Mouse (Mus musculus) cerebellum, postnatal 4 days (tissue): ENCODE data around the gene Atp13a1.

Source experiments
- DNase-seq, 2 experiments: peaks; one replicate each; pipeline ENCODE4 v3.0.0; 2022; ENCODE audit warnings: low spot score in 2 of 2, mixed read lengths in 1 of 2

The Atp13a1 gene

DNA sequence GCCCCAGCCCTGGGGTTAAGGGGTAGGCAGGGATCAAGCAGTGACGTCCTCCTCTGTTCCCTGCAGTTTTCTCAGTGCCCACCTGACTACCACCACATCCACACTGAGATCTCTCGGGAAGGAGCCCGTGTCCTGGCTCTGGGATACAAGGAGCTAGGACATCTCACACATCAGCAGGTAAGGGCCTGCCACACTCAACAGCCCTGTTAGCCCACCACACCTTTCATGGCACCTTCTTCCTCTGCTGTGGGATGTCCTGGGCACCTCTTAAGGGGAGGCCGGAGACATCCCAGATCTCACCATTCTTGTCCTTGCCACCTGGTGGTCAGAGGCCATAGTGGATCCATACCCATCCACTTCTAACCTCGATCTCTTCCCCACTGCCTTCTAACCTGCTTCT is 9.0 kb downstream of the Atp13a1 start:
- no peak for DNase-seq

- peak in 1 of 2 experiments; percentile 9 for DNase-seq
These were observed 10.8 kb downstream of the Atp13a1 start for GRCm38 (mm10) chr8:69801796-69802195.

- peak in 1 of 2 experiments; percentile 6 for DNase-seq
These were observed 11.3 kb downstream of the Atp13a1 start for GRCm38 (mm10) chr8:69802216-69802615.

DNA sequence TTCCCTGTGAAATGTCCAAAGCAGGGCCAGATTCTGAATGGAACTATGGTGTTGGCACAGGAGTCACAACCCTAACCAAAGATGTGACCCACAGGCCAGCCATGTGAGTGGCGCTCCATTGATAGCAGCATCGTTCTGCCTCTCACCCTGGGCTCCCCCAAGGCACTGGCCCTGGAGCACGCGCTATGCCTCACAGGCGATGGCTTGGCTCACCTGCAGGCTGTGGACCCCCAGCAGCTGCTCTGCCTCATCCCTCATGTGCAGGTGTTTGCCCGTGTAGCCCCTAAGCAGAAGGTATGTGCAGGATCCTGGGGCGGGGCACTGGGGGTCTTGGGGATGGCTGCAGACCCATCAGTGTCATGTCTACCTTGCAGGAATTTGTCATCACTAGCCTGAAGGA is 12.4 kb downstream of the Atp13a1 start:
- DNase-seq: peak in 1 of 2 experiments; percentile 15

- peak in 1 of 2 experiments; percentile 2 for DNase-seq
These were observed 13.6 kb downstream of the Atp13a1 start for GRCm38 (mm10) chr8:69804537-69804936.

- peak in 1 of 2 experiments; percentile 16 for DNase-seq
These were observed 14.1 kb downstream of the Atp13a1 start for GRCm38 (mm10) chr8:69805086-69805485.

GRCm38 (mm10) chr8:69805491-69805890 is 14.5 kb downstream of the Atp13a1 start:
- DNase-seq: peak in 1 of 2 experiments; percentile 19

- DNase-seq: peak in 1 of 2 experiments; percentile 17
These were observed 16.3 kb downstream of the Atp13a1 start for GRCm38 (mm10) chr8:69807236-69807635.

DNA sequence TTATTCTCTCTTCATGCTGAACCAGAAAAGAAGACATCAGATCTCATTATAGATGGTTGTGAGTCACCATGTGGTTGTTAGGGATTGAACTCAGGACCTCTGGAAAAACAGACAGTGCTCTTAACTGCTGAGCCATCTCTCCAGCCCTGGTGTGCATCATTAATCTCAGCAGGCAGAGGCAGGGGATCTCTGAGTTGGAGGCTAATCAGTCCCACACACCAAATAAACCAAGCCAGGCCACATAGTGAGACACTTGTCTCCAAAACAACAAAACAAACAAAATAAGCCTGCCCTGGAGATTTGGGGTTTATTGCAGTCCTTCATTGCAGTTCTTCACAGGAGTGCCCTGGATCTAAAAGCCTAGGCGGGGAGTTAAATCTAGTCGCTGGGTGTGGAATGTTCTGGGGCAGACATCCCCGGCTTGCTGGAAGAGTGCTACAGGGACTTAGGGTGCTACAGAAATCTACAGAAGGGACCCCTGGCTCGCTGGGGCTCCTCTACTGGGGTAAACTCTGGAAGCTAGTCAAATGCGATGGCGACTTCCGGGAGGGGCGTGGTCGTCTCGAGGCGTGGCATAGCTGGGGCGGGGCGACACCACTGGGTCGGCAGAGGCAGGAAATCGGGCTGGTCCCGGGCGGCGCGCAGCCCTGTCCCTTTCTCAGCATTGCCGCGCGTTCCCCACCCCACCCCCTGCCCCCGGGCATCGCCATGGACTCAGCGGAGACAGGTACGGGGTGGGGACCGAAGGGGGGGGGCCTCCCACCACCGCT is 17.3 kb downstream of the Atp13a1 start, which contains the start of gene Gmip:
TSS of gene Gmip (plus strand) at position 586 of the 770 bp plus-strand sequence.
- DNase-seq: peak; percentile 30 to 54

- DNase-seq: peak in 1 of 2 experiments; percentile 32
These were observed 18.0 kb downstream of the Atp13a1 start for GRCm38 (mm10) chr8:69808864-69809403.

GRCm38 (mm10) chr8:69809820-69810219 is 18.9 kb downstream of the Atp13a1 start:
- DNase-seq: no peak

- no peak for DNase-seq
These were observed 23.9 kb downstream of the Atp13a1 start for GRCm38 (mm10) chr8:69814881-69815280.

GRCm38 (mm10) chr8:69815396-69815795 is 24.4 kb downstream of the Atp13a1 start:
- DNase-seq: no peak

- DNase-seq: no peak
These were observed 29.5 kb downstream of the Atp13a1 start for GRCm38 (mm10) chr8:69820466-69820865.

- DNase-seq: peak in 1 of 2 experiments; percentile 44
These were observed 31.0 kb downstream of the Atp13a1 start for GRCm38 (mm10) chr8:69821971-69822385.

DNA sequence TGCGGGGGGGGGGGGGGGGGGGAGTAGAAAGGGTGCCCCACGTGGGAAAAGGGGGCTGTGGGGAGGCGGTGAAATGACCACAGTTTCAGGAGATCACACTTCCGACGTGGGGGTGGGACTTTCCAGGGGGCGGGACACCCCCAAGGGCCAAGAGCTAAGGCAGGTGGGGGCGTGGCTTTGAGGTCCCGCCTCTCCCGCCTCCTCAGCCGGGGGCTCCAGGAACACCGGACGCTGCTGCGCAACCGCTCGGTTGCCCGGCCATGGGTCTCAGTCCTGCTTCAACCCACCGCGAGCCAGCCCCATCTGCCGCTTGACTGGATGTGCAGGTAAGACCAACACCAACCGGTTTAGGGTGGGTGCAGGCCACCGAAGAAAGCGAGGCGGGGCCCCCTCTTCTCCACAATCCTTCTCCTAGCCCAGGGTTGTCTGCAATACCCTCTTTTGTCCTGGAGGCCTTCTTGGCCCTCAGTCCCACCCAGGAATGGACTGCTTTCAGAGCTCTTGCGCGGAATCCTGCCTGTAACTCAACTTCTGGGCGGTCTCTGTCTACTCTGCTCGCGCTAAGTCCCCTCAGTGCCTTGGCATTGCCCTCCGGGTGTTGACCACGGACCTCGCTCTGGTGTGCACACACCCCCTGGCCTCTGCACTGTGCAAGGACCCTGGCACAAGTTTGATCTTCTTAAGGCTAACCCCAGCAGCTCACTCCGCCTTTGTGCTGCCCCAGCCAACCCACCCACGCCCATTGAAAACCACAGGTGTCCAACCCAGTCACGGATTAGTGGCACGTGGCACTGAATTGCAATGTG is 31.6 kb downstream of the Atp13a1 start, which contains the start of gene Lpar2:
TSS of gene Lpar2 (plus strand) at position 44 of the 806 bp plus-strand sequence.
- peak in 1 of 2 experiments; percentile 50 for DNase-seq

DNA sequence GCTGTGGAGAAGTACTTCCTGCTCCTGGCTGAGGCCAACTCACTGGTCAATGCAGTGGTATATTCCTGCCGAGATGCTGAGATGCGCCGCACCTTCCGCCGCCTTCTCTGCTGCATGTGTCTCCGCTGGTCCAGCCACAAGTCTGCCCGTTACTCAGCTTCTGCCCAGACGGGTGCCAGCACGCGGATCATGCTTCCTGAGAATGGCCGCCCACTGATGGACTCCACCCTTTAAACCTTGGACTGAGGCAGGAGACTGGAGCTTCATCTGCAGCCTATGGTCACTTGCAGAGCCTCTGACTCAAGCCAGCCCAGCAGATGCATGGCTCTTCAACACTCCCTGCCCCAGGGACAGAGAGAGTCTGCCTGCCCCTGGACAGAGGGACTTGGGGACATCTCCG is 35.4 kb downstream of the Atp13a1 start:
- DNase-seq: no peak

- peak; percentile 70 to 88 for DNase-seq
These were observed 41.4 kb downstream of the Atp13a1 start, which contains the start of gene Pbx4 for GRCm38 (mm10) chr8:69832298-69832853. Gene Pbx4 (plus strand): TSS chr8:69832491.

GRCm38 (mm10) chr8:69837057-69837682 is 46.2 kb downstream of the Atp13a1 start:
- no peak for DNase-seq

DNA sequence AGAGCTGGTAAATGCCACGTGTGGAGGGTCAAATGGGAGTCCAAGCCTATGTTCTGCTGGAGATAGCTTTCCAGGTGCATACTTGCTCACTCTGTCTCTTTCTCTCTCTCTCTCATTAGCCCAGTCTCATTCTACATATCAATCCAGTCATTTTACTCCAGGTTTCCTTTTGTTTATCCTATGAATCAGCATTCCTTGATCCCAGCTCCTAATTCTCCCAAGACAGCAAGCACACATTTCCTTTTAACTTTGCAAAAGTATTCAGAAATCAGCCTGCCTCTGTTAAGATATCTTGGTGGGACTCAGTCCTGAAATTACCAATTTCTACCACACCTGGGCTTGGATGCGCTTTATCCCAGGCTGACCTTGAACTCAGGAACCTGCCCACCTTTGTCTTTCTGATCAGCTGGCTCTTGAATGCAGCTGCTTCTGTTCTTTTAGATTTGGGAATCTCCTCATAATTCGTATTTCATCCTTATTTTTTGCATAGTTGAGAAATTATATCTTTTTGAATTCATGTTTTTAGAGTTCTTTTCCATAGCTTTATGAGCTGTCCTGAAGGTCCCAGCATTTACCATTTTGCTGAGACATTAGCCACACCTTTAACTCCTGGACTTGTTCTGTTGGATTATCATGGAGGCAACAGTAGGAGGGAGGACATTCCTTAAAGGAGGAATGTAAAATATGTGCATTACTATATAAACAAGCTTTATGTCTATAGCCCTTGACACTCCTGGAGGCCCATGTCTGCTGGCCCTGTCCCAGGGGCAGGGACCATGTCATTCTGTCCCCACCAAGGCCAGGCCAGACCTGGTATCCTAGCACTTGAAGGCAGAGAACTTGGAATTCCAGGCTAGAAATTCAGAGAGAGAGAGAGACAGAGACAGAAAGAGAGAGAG is 56.5 kb downstream of the Atp13a1 start:
- DNase-seq: no peak
